Mouse (Mus musculus) c-Kit-positive CD71-negative TER-119-negative erythroid progenitor cells, embryonic 14.5 days (primary cell): Measurements from ENCODE around the gene Fgfr2.
"Not testable (repeated sequence)": the region's sequence is repeated elsewhere in the genome, so short reads cannot be mapped to it uniquely, and the experiment has no call there.

Experiments
- DNase-seq: peaks from one replicate; pipeline ENCODE4 v3.0.0-alpha.2; 2013; ENCODE audit warnings: low read depth

Fgfr2 gene

DNA sequence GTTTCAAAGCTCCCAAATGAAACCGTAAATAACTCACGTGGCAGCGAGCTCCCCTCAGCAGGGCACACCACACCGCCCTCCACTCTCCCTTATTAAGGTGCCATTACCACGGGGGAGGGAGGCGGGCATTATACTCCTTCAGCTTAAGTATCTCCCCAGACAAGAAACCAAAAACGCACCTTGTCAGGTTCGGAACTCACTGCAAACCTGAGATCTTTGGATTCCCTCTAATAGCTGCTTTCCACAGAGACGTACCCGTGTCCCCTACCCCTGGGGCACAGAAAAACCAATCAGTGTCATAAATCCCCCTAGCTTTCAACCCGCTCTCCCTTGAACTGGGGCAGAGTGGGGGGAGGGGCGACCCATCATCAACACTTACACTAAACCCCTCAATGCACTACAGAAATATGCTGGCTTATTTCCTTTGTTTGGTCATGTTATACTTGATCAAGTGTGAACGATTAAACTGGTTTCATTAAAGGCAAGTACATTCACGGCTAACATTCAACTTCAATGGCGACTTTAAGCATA is 2.9 kb downstream of the Fgfr2 start:
- no peak for DNase-seq

DNA sequence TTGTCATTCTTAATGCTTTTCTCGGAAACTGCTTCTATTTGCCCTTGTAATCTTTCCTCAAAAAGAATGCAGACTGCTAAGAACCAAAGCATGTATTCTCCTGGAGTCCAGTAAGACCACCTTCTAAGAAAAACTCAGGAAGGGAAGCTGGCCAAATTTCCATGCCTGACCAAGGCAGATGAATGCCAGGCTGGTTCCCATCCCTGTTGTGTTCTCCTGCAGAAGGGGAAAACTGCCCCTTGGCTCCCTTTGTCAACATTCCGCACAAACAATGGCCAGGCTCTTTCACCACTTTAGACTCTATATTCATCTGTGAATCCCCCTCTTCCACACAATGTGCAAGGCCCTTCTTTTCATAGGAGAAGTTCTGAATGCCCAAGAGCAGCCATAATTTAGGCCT is 5.3 kb downstream of the Fgfr2 start:
- DNase-seq, result no peak

DNA sequence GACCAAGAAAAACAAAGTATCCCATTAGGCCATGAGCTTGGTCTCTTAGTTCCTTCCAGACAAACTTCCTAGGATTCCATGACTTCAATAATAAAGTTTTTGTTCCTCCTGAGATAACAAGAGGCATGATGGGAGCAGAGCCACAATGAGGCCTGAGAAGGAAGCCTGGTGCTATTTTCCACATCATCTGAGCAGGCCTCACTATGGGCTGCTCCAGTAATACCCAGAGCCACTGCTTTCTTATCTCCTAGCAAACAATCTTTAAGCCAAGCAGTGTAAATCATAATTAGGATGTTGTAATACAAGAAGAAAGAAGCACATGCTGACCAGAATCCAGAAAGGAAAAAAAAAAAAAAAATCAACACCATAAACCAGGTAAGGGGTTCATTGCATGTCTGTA is 6.6 kb downstream of the Fgfr2 start:
- DNase-seq, result no peak

DNA sequence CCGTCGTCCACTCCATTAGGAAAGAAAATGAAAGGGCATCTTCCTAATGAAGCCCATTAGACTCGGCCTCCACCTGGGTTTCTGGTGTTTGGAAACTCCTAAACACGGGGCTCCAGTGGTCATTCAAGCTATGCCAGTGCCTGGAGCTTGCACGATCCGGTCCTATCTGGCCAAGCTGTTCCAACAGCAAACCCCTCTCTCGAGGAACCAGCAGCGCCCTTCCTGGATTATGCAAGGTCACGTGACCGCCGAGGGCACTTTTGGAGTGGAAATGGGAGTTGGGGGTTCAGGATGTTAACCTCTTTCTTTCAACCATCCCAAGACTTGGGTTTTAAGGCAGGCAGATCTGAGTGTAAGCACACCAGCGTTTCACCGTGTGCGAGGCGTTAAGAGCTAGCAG is 7.3 kb downstream of the Fgfr2 start:
- DNase-seq, result no peak

GRCm38 (mm10) chr7:133114847-133115470 is 8.2 kb downstream of the Fgfr2 start:
- no peak for DNase-seq

DNA sequence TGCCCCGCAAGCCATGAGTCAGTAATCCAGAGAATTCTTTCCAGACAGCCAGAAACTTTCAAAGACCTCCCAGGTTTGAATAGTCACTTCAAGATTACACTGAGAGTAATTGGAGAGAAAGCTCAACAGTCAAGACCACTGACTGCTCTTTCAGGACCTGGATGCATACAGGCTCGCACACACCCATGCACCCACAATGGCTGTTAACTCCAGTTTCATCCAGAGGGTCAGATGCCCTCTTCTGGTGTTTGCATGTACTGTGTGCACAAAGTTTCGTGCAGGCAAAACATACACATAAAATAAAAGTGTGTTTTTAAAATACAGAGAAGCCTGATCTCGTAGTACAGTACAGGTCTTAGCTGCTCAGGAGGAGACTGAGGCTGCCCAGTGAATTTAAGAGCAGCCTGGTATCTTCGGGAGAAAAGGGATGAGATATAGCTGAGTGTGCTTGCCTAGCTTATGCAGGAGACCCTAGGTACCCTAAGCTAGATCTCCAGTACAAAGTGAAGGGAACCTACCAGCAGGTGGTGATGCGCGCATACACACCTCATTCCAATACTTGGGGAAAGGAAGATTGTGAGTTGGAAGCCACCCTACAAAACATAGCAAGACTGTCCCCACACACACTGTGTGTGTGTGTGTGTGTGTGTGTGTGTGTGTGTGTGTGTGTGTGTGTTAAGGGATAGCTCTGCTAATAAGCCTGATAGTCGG is 9.8 kb downstream of the Fgfr2 start:
- no peak for DNase-seq

DNA sequence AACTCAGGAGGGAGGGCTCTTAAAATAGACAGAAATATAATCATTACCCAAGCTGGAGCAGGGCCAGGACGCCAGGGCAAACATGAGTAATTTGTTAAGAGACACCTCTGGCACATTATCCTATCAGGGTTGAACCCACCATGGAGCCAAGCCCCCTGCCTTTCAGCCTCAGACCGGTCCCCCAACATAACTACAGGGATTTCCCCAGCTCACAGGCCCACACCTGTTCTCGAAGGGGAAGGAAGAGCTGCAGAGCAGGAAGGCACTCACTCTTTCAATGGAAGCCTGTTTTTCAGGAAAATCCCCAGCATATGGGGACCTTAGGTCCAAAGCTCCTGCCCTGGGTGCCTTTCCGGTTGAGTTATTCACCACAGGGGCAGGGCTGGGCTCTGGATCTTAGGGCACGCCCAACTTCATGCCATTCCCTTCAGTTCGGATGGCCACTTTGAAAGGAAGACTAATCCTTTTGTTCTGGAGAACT is 10.8 kb downstream of the Fgfr2 start:
- DNase-seq, result no peak

- no peak for DNase-seq
Measured at GRCm38 (mm10) chr7:133109442-133109841, 13.7 kb downstream of the Fgfr2 start.

- DNase-seq, result no peak
Measured at GRCm38 (mm10) chr7:133108695-133109094, 14.5 kb downstream of the Fgfr2 start.

DNA sequence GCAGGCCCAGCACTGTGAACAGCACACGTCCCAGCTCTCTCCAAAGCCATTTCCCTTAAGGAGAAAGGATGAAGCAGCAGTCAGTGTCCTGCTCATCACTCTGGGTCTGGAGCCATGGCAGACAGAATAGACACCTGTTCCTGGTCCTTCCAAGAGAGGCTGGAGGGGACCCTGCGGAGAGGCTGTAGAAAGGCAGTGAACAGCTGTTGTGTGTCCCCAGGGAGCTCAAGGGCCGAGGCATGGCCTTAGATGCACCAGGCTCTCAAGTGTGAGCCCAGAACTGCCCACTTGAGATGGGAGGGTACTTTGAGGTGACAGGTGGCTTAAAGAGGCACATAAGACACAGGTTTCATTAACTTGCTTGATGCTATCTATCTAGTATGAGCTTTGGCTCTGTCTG is 20.6 kb downstream of the Fgfr2 start:
- no peak for DNase-seq

- no peak for DNase-seq
Measured at GRCm38 (mm10) chr7:133101070-133101469, 22.1 kb downstream of the Fgfr2 start.

DNA sequence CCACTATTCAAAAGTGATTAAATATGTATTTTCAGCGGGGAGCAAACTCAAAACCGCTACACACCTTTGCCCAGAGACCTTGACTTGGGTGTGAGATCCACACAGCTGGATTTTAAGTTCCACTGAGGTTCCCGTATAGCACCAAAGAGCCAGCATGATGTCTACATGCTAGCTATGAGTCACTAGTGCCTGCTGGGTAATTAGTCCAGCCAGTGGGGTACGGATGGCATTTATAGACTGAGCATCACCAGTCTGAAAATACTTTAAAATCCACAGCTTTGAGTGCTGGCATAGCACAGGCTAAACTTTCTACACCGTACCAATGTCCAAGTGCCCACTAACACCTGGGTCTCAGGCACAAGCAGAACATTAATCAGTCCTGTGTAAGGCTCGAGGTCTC is 23.0 kb downstream of the Fgfr2 start:
- no peak for DNase-seq

GRCm38 (mm10) chr7:133099266-133099665 is 23.9 kb downstream of the Fgfr2 start:
- no peak for DNase-seq

DNA sequence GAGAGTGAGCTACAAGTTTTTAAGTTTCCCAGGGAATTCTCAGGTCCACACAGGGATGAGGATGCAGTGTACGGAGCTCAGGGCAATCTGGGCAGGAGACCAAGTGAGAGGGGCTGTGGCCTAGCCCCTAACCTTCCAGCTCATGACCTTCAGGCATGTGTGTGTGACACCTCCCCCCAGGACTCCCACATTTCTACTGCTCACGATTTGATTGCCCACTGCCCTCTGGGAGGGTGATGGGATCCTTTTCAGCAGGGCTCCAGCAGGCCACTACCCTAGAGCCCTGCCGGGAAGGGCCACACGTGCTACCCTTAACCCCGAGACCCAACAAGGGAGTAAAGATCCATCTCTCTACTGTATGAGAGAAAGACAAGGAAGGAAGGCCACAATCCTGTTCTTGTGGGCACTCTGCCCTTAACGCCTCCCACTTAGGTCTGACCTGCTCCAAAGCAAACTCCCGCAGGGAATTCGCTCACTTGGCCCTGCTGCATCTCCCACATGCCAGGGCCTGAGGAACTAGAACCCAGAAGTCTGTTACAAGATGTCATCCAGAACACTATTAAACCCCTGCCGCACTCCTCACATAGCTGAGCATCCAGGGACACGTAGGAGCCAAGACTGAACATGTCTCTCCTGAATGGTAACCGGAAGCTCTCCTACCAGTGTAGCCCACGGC is 24.9 kb downstream of the Fgfr2 start:
- no peak for DNase-seq

- DNase-seq, result not testable (repeated sequence)
Measured at GRCm38 (mm10) chr7:133095610-133096009, 27.5 kb downstream of the Fgfr2 start.

GRCm38 (mm10) chr7:133094711-133095495 is 28.2 kb downstream of the Fgfr2 start:
- DNase-seq, result no peak

DNA sequence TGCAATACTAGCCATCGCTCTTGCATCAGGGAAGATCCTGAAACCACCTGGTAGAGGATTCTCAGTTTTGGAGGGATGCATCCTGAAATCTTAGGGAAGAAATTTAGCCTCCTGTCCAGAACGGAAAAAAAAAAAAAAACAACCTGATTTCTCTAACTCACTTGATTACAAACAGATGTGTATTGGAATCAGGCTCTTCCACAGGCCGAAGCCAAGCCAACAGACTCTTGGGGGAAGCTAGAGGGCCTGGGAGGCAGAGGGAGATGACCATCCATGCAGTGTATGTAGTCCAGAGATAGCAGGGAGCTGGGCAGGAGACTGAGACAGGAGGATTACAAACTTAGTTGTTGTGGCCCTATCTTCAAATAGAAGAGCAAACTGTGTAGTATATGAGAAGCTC is 29.0 kb downstream of the Fgfr2 start:
- DNase-seq, result no peak

- no peak for DNase-seq
Measured at GRCm38 (mm10) chr7:133093731-133094130, 29.4 kb downstream of the Fgfr2 start.

DNA sequence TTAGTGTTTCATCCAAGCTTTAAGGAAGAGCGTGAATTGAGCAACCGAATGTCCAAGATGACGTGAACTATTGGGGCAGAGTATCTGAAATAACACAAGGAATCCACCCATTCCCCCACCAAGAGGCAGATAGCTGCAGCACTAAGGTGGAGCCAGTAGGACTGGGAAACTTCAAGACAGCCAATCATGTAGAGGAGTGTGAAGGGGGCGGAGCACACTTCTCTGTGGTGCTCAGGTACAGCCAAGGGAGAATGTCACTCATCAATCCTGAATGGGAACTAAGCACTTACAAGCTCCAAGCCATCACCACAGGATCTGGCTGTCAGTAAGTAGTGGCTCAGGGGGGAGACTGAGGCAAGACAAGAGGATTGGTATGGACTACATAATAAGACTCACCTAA is 32.5 kb downstream of the Fgfr2 start:
- no peak for DNase-seq

GRCm38 (mm10) chr7:133089621-133090260 is 33.4 kb downstream of the Fgfr2 start:
- no peak for DNase-seq

DNA sequence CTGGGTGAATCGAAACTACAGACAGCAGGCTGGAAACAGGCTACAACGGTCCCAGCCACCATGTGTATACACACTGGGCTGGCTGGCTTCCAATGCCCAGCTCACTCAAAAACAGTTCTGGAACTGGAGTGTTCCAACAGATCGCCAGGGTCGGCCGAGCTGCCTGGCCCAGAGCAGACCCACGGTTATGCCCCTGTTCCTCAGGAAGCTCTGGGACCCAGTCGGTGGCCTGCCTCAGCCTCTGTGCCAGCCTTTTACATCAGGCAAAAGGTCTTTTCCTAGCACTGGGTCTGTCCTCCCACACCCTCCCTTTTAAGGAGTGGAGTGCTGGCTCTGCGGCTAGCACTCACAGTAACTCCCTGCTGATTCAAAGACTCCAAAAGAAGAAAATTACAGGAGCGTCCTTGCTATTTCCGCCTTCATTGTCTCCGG is 34.3 kb downstream of the Fgfr2 start:
- DNase-seq, result no peak

GRCm38 (mm10) chr7:133088411-133088810 is 34.7 kb downstream of the Fgfr2 start:
- DNase-seq, result no peak
